Mouse (Mus musculus) megakaryocyte progenitor cell, adult 5-6 weeks (primary cell): ENCODE measurements at regions not wholly inside any gene's neighbourhood (a gene's known extent, or its start where the extent isn't known, plus 50 kb on each side); places are given as distances from the start of the nearest gene placed in this dataset.
A peak's percentile ranks its signal among the peaks of the same experiment; 100 is the strongest.

Source experiments
- ATAC-seq: replicated peaks from 2 replicates; pipeline ENCODE4 v1.8.0; 2016; ENCODE audit warnings: mild to moderate bottlenecking, moderate TSS enrichment, inconsistent platforms; ENCODE audit not compliant: poor library complexity

DNA sequence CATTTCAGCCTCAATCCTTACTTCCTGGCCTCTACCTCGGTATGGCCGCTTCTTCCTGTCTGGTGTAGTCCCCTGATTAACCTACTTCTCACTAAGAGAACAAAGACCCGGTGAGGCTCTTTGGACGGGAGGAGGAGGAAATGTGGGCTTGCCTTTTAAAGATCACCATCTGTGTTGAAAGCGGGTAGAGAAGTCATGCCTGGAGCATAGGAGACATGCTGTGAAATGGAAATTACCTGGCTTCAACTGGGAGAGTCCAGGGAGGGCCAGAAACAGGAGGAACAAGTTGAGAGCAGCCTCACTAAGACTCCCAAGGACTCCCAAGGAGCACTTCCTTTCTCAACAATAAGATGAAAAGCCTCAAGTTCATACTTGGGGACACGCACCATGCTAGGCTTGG lies 59.4 kb upstream of the E2f3 start:
- ATAC-seq: 0 out of 2 replicates have a peak, but pooled peaks have one; percentile 21

DNA sequence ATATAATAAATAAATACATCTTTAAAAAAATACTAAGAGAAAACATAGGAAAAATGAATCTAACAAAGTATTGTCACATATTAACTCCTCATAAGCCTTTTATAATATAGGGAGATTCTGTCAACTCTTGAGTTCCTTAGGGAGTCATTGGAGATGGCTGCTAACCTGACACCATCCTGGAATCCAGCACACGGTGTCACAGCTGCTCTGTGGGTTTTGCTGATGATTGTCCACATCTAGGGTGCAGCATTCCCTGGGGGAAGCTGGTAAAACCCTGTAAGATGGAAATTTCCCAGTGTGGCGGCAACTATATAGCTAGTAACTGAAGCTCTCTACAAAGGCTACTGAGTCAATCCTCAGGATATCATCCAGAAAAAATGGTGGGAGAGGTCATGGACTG lies 58.9 kb upstream of the E2f3 start:
- no peak for ATAC-seq

GRCm38 (mm10) chr13:30042689-30043320 lies 56.9 kb upstream of the E2f3 start:
- ATAC-seq: peak; percentile 75

DNA sequence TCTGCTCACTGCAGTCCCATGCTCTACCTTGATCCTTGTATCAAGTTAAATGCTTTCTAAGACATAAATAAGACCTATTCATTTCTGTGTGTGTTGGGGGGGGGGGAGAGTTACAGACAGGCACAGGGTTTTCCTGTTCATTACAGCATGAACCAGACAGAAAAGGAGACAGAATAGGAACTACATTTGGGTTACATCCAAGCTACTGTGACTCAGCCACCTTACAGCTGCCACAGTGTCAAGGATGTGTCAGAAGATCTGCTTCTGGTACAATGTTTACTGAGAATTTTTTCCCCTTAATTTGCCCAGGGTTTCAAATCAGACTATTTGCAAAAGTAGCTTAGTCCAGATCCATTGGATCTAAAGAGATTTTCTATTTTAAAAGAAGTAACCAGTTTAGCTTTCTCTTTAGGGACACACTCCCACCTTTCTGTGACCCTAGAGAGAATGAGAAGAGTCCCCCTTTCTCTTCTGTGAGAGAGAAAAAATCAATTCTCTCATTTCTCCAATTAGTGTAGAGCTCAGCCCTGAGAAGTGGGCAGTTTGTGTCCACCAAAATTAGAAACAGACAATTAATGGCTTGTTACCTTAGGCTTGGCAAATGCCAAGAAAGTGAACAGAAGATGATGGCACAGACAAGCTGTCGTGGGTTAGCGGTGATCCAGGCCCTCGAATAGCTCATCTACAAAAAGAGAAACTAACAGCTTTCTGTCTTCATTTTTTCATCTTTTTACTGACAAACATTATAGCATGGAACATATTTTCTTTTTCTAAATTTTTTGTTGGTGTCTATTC lies 55.8 kb upstream of the E2f3 start:
- ATAC-seq: peak; percentile 61

- ATAC-seq: no peak
Measured at GRCm38 (mm10) chr13:30040288-30040687, 54.4 kb upstream of the E2f3 start.

DNA sequence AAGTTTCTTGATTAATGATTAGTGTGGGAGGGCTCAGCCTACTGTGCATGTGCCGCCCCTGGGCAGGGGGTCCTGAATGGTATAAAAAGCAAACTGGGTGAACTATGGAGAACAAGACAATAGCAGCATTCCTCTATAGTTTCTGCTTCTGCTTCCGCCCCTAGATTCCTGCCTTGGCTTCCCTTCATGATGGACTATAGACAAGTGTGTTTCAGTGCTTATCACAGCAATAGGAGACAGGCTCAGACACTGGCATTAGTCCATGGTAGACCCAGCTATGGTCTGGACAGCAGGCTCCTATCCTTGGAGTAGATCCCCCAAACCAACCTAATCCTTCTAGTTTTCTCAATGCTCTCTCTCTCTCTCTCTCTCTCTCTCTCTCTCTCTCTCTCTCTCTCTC lies 53.9 kb upstream of the E2f3 start:
- ATAC-seq: no peak

GRCm38 (mm10) chr13:30036561-30036960 lies 50.7 kb upstream of the E2f3 start:
- no peak for ATAC-seq

- no peak for ATAC-seq
Measured at GRCm38 (mm10) chr13:30036071-30036470, 50.2 kb upstream of the E2f3 start.
